Mouse (Mus musculus) midbrain, embryonic 11.5 days (tissue): ENCODE measurements at regions not wholly inside any gene's neighbourhood (a gene's known extent, or its start where the extent isn't known, plus 50 kb on each side); places are given as distances from the start of the nearest gene placed in this dataset.

Experiments used
- ATAC-seq: fragments of 200-750 bp; cut with Nextera tagmentation; 2 replicates; pipeline ENCODE4 v1.8.0; 2017; ENCODE audit warnings: moderate TSS enrichment, moderate library complexity; ENCODE audit not compliant: low FRiP score
- DNase-seq: peaks from one replicate; pipeline ENCODE4 v3.0.0; 2015; ENCODE audit warnings: low spot score; ENCODE audit errors: missing footprints
- H3K27ac ChIP-seq: fragments of 300-500 bp; sonication (generic); 2 replicates; pipeline ENCODE4 v1.5.1; 2014; ENCODE audit warnings: low read depth, low read length
- H3K27me3 ChIP-seq: fragments of 300-500 bp; sonication (generic); 2 replicates; pipeline ENCODE4 v1.6.1; 2014; ENCODE audit warnings: mild to moderate bottlenecking, low read length, moderate library complexity, mixed read lengths; ENCODE audit not compliant: control insufficient read depth, insufficient read depth
- H3K36me3 ChIP-seq: fragments of 300-500 bp; sonication (generic); 2 replicates; pipeline ENCODE4 v1.6.1; 2014; ENCODE audit warnings: mild to moderate bottlenecking, low read length, moderate library complexity, mixed read lengths; ENCODE audit not compliant: control insufficient read depth, insufficient read depth
- H3K4me1 ChIP-seq: fragments of 300-500 bp; sonication (generic); 2 replicates; pipeline ENCODE4 v1.6.1; 2014; ENCODE audit warnings: low read length; ENCODE audit not compliant: control insufficient read depth, insufficient read depth
- H3K4me2 ChIP-seq: fragments of 300-500 bp; sonication (generic); 2 replicates; pipeline ENCODE4 v1.6.1; 2014; ENCODE audit warnings: mild to moderate bottlenecking, moderate library complexity
- H3K4me3 ChIP-seq: fragments of 300-500 bp; sonication (generic); 2 replicates; pipeline ENCODE4 v1.5.1; 2014; ENCODE audit warnings: low read depth, low read length
- H3K9ac ChIP-seq: fragments of 300-500 bp; sonication (generic); 2 replicates; pipeline ENCODE4 v1.6.1; 2014; ENCODE audit warnings: low read length
- H3K9me3 ChIP-seq: fragments of 300-500 bp; sonication (generic); 2 replicates; pipeline ENCODE4 v1.6.1; 2016; ENCODE audit warnings: low read length; ENCODE audit not compliant: control insufficient read depth
- WGBS: fragments of 180-500 bp; shearing (Covaris S2); extraction: QIAGEN DNeasy Blood & Tissue Kit; methylation state at CpG from one replicate; pipeline ENCODE4 v1.1.7; 2014; 5-methylcytosine and 5-hydroxymethylcytosine counted together

GRCm38 (mm10) chr11:57958233-57958632 lies 50.6 kb upstream of the Larp1 start:
- H3K4me2 ChIP-seq, result no peak overlapping the region
- no peaks in the 10 kb centered on the region for H3K36me3 ChIP-seq
- WGBS, result 80% methylated on average over 7 of the region's 7 CpGs
- ATAC-seq (no peak), DNase-seq (no peak)
- H3K27ac ChIP-seq, result no peak overlapping the region
- H3K27me3 ChIP-seq, result no peaks in the 10 kb centered on the region
- no peak overlapping the region for H3K9ac ChIP-seq
- H3K4me3 ChIP-seq, result no peak overlapping the region
- H3K4me1 ChIP-seq, result peaks cover 2% of the 10 kb centered on the region
- H3K9me3 ChIP-seq, result no peaks in the 10 kb centered on the region

- Histone ChIP-seq H3K4me1 (no peaks in the 10 kb centered on the region), H3K4me2 (no peak overlapping the region), H3K36me3 (no peaks in the 10 kb centered on the region), H3K9me3 (no peaks in the 10 kb centered on the region), H3K9ac (no peak overlapping the region), H3K27me3 (no peaks in the 10 kb centered on the region), H3K4me3 (no peak overlapping the region), H3K27ac (no peak overlapping the region)
- DNase-seq, result no peak
- WGBS, result 90% methylated on average over 9 of the region's 9 CpGs
- no peak for ATAC-seq
Measured at GRCm38 (mm10) chr11:57956909-57957308, 52.0 kb upstream of the Larp1 start.

- Histone ChIP-seq H3K27ac (no peak overlapping the region), H3K9ac (no peak overlapping the region), H3K9me3 (no peaks in the 10 kb centered on the region), H3K27me3 (no peaks in the 10 kb centered on the region), H3K36me3 (no peaks in the 10 kb centered on the region), H3K4me2 (no peak overlapping the region), H3K4me1 (no peaks in the 10 kb centered on the region), H3K4me3 (no peak overlapping the region)
- whole genome bisulfite sequencing, result 80% methylated on average over 2 of the region's 2 CpGs
- ATAC-seq (no peak), DNase-seq (no peak)
Measured at GRCm38 (mm10) chr11:57956076-57956475, 52.8 kb upstream of the Larp1 start.

GRCm38 (mm10) chr11:57955476-57955875 lies 53.4 kb upstream of the Larp1 start:
- no peaks in the 10 kb centered on the region for H3K27me3 ChIP-seq
- no peak for ATAC-seq
- no peaks in the 10 kb centered on the region for H3K36me3 ChIP-seq
- no peak overlapping the region for H3K4me3 ChIP-seq
- H3K9me3 ChIP-seq, result no peaks in the 10 kb centered on the region
- H3K27ac ChIP-seq, result no peak overlapping the region
- 90% methylated on average over 7 of the region's 7 CpGs for WGBS
- H3K4me1 ChIP-seq, result no peaks in the 10 kb centered on the region
- H3K4me2 ChIP-seq, result no peak overlapping the region
- no peak overlapping the region for H3K9ac ChIP-seq
- no peak for DNase-seq

- 82% methylated on average over 10 of the region's 10 CpGs for WGBS
- Histone ChIP-seq H3K4me3 (no peak overlapping the region), H3K9me3 (no peaks in the 10 kb centered on the region)
Measured at GRCm38 (mm10) chr11:57954510-57955184, 54.2 kb upstream of the Larp1 start.

GRCm38 (mm10) chr11:57953694-57954093 lies 55.2 kb upstream of the Larp1 start:
- 71% methylated on average over 7 of the region's 7 CpGs for WGBS
- ATAC-seq, result no peak
- H3K9me3 ChIP-seq, result no peaks in the 10 kb centered on the region
- H3K4me3 ChIP-seq, result no peak overlapping the region
- no peaks in the 10 kb centered on the region for H3K27me3 ChIP-seq
- H3K4me1 ChIP-seq, result no peaks in the 10 kb centered on the region
- no peak overlapping the region for H3K27ac ChIP-seq
- no peak overlapping the region for H3K9ac ChIP-seq
- H3K36me3 ChIP-seq, result no peaks in the 10 kb centered on the region
- H3K4me2 ChIP-seq, result no peak overlapping the region
- DNase-seq, result no peak

More at GRCm38 (mm10) chr11:57954510-57955184, 54.2 kb upstream of the Larp1 start:
- Histone ChIP-seq H3K36me3 (no peaks in the 10 kb centered on the region), H3K27ac (no peak overlapping the region), H3K27me3 (no peaks in the 10 kb centered on the region), H3K4me1 (no peaks in the 10 kb centered on the region), H3K4me2 (no peak overlapping the region), H3K9ac (no peak overlapping the region)
- no peak for DNase-seq
- ATAC-seq, result no peak

GRCm38 (mm10) chr11:57952619-57953018 lies 56.2 kb upstream of the Larp1 start:
- H3K9ac ChIP-seq, result no peak overlapping the region
- H3K9me3 ChIP-seq, result no peaks in the 10 kb centered on the region
- DNase-seq, result no peak
- H3K4me3 ChIP-seq, result no peak overlapping the region
- no peak overlapping the region for H3K27ac ChIP-seq
- no peaks in the 10 kb centered on the region for H3K4me1 ChIP-seq
- no peaks in the 10 kb centered on the region for H3K27me3 ChIP-seq
- no peaks in the 10 kb centered on the region for H3K36me3 ChIP-seq
- H3K4me2 ChIP-seq, result no peak overlapping the region
- WGBS, result 82% methylated on average over 3 of the region's 3 CpGs
- no peak for ATAC-seq

GRCm38 (mm10) chr11:57951541-57952326 lies 57.1 kb upstream of the Larp1 start:
- Histone ChIP-seq H3K4me2 (no peak overlapping the region), H3K36me3 (no peaks in the 10 kb centered on the region), H3K27me3 (no peaks in the 10 kb centered on the region), H3K4me3 (no peak overlapping the region), H3K9ac (no peak overlapping the region), H3K4me1 (no peaks in the 10 kb centered on the region), H3K27ac (no peak overlapping the region), H3K9me3 (no peaks in the 10 kb centered on the region)
- 84% methylated on average over 20 of the region's 20 CpGs for WGBS
- ATAC-seq (no peak), DNase-seq (no peak)

- peak; percentile 92 for DNase-seq
Measured at GRCm38 (mm10) chr11:57950989-57951388, 57.9 kb upstream of the Larp1 start.

More at GRCm38 (mm10) chr11:57950989-57951388, 57.9 kb upstream of the Larp1 start:
- Histone ChIP-seq H3K4me1 (no peaks in the 10 kb centered on the region), H3K9ac (no peak overlapping the region), H3K27me3 (no peaks in the 10 kb centered on the region), H3K4me2 (no peak overlapping the region), H3K27ac (no peak overlapping the region), H3K4me3 (no peak overlapping the region), H3K36me3 (no peaks in the 10 kb centered on the region), H3K9me3 (no peaks in the 10 kb centered on the region)
- WGBS, result 5% methylated on average over 4 of the region's 4 CpGs
- ATAC-seq, result no peak
